Mouse (Mus musculus): ENCODE measurements at regions not wholly inside any gene's neighbourhood (a gene's known extent, or its start where the extent isn't known, plus 50 kb on each side); places are given as distances from the start of the nearest gene placed in this dataset.

DNA sequence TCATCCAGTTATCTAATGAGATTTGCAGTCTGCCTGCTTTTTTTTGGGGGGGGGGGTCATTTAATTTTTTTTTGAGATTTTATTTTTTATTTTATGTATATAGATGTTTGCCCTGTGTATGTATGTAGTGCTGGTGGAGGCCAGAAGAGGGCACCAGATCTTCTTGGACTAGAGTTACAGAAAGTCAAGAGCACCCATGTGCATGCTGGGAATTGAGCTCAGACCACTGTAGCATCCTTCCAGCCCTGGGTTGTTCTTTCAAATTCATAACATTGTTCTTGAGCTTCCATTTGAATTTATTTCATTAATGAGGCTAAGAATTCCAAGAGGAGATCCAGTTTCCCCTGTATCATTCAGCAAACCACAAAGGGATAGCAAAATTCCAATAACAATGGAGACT, 387.9 kb upstream of the Pkdcc start:
- TF ChIP-seq CTCF (IDR thresholded peaks at IDR 0.05; ENCODE audit: low read depth, low read length) (no peak), POLR2A (IDR thresholded peaks at IDR 0.05; ENCODE audit: borderline replicate concordance, low read depth, low read length) (no peak)

Data from bone marrow macrophage, adult 2 months (primary cell).